Mouse (Mus musculus): Measurements from ENCODE around the gene Fignl2. TPM values are rescaled to one million over a fixed set of nuclear protein-coding genes. Genes with fewer than 3 reads are reported as not detected.

Gene Fignl2
- not detected for polyA plus RNA-seq (2017; shearing (Covaris generic))

DNA sequence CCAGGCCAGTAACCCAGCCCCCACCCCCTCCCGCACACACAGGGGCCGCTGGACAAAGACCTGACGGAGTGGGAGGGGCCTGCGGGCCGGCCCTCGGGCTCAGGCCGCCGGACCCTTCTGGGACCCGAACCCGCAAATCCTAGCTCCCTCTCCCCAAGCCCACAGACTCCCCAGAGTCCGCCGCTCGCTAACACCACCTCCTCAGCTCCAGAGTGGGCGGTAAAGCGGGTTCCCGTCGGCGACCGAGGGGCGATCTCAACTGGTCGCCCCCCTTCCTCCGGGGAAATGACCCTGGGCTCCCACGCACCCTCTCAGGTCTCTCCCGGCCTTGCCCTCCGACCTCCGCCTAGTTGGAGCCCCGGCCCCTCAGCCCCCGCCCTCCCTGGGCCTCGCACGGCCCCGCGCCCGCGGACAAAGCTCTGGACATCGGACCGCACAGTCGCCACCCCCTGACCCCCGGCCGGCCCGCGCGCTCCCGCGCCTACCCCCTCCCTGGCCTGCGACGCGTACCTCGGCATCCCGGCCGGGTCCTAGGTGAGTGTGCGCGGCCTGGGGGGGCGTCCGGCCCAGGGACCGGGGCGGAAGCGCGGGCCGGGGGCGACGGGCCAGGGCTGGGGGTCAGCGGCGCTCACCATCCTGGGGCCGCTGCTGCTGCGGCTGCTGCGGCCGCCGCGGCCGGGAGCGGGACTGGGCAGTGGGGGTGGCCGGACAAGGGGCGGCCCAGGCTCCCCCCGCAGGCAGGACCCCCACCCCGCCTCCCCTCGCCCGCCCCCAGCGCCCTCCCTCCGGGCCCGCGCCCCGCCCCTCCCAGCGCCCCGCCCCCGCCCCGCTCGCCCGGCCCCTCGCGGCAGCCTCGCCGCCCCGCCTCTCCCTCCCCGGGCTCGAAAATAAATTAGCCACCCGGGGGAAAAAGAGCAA lies at the start of gene Fignl2:
Fignl2 (minus strand) TSS at position 755 of the 918 bp plus-strand sequence.

DNA sequence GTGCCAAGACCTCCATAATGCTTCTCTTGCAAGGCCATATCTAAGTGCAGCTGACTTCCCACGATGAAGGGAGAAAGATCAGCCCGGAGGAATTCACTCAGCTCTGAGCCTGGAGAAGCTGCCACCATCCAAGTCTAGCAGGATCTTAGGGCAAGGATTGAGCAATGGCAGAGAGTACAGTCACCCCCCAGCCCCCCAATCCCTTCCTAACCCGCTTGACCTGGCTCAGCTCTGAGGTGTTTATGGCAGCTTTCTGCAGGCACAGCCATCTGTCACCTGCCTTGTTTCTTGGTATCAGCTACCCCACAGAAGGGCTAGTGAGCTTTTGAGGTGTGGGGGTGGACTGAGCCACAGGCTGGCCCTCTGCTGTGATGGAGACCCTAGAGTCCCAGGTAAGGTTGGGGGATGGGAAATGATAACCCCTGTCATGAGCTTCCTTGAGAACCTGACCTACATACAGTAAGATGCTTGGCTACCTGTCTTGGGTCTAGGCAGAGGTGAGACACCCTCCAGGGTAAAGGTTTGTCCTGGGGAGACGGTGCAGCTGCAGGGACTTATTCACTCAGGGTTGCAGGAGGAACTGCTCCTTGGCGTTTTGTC lies 37.2 kb upstream of the Fignl2 start, which contains the start of gene Ankrd33:
Ankrd33 (plus strand) TSS at position 245 of the 600 bp plus-strand sequence.

DNA sequence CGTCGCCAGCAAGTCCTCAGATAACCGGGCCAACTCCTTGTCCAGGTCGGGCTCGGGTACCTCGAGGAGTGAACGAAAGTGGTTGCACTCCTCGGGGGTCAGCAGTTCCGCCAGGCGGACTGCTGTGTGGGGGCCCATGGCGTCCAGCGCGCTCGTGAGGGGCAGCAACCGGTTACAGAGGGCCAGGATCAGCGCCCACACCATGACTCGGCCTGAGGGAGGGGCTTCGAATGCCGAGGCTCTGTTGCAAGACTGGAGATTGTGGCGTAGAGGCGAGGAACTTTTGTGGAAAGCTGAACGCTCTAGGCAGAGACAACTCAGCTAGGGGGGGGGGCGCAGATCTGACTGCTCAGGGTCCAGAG lies 31.2 kb downstream of the Fignl2 start, which contains the start of gene Gm47841:
Gm47841 (minus strand) TSS at position 204 of the 362 bp plus-strand sequence.

Other genes with a start within 250 kb of the Fignl2 start
- 0.34 TPM for gene Scn8a, start 208.7 kb downstream of the Fignl2 start, polyA plus RNA-seq (2017; shearing (Covaris generic))
- not detected for gene Gm47841, start 31.2 kb downstream of the Fignl2 start, polyA plus RNA-seq (2017; shearing (Covaris generic))
- not detected for gene Ankrd33, start 37.2 kb upstream of the Fignl2 start, polyA plus RNA-seq (2017; shearing (Covaris generic))
- gene Acvrl1, start 50.0 kb upstream of the Fignl2 start, polyA plus RNA-seq (2017; shearing (Covaris generic)), result 3.8 TPM
- gene Acvr1b, start 95.5 kb upstream of the Fignl2 start, polyA plus RNA-seq (2017; shearing (Covaris generic)), result 1.9 TPM
- not detected for gene Grasp, start 145.6 kb upstream of the Fignl2 start, polyA plus RNA-seq (2017; shearing (Covaris generic))
- 133 TPM for gene Nr4a1, start 175.7 kb upstream of the Fignl2 start, polyA plus RNA-seq (2017; shearing (Covaris generic))
- gene Atg101, start 205.7 kb upstream of the Fignl2 start, polyA plus RNA-seq (2017; shearing (Covaris generic)), result 73.2 TPM
- 0.24 TPM for gene 6030408B16Rik, start 214.6 kb upstream of the Fignl2 start, polyA plus RNA-seq (2017; shearing (Covaris generic))

Measured in activated CD4-positive, CD25-positive, alpha-beta regulatory T cell, adult 9 weeks (primary cell).